Comparison of ENCODE assay signal across 7 mouse cellular contexts in the genomic region with DNA sequence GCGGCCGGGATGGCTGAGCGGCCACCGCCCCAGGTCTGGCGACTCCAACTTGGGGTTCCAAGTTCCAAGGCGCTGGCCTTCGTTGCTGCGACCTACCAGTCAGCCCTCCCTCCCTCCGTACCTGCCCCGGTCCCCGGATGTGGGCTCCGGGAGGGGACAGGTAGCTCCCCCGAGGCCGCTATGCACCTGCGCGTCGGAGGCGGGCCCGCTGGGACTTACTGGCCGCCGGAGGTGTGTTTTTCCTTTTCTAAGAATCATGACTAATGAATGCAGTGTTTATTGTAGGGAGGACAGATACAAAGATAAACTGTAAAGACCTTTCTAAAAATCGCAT. TPM values are rescaled to one million over a fixed set of nuclear protein-coding genes. Genes with fewer than 3 reads are reported as not detected.
A peak's percentile ranks its signal among the peaks of the same experiment; 100 is the strongest.
DNase-seq lines count a peak whose midpoint lies in the region; ATAC-seq and TF ChIP-seq lines count a peak whose summit lies in the region.

No protein-coding gene starts in this region.

- peak overlapping the region; percentile 73 for H3K4me2 ChIP-seq in hindbrain, embryonic 15.5 days
- H3K4me2 ChIP-seq in liver, embryonic 12.5 days = peak overlapping the region; percentile 85

- no peak overlapping the region for H3K9ac ChIP-seq in hindbrain, embryonic 15.5 days
- H3K9ac ChIP-seq in liver, embryonic 12.5 days = peak overlapping the region; percentile 52

- peak overlapping the region; percentile 48 for H3K4me3 ChIP-seq in hindbrain, embryonic 15.5 days
- peak overlapping the region; percentile 61 for H3K4me3 ChIP-seq in liver, embryonic 12.5 days
- H3K4me3 ChIP-seq in small intestine, adult 2 months (ENCODE audit: low read depth, low read length) = peak overlapping the region; percentile 84

- no peak overlapping the region for H3K27ac ChIP-seq in hindbrain, embryonic 15.5 days (replicated peaks)
- no peak overlapping the region for H3K27ac ChIP-seq in liver, embryonic 12.5 days
- peak overlapping the region; percentile 87 for H3K27ac ChIP-seq in small intestine, adult 2 months (ENCODE audit: insufficient read depth, low read depth, low read length)

- whole genome bisulfite sequencing in hindbrain, embryonic 15.5 days = 2% methylated on average over 22 of the region's 22 CpGs
- 10% methylated on average over 21 of the region's 22 CpGs for WGBS in liver, embryonic 12.5 days (ENCODE audit: insufficient replicate concordance)
- 2% methylated on average over 22 of the region's 22 CpGs for WGBS in small intestine, adult 2 months

- H3K4me1 ChIP-seq in hindbrain, embryonic 15.5 days (replicated peaks) = peaks cover 17% of the 10 kb centered on the region
- peaks cover 11% of the 10 kb centered on the region for H3K4me1 ChIP-seq in liver, embryonic 12.5 days
- peaks cover 4% of the 10 kb centered on the region; the same call in 1 of the 2 replicates for H3K4me1 ChIP-seq in small intestine, adult 2 months (ENCODE audit: control insufficient read depth, insufficient read depth, insufficient read length, low read length)

- peaks cover 42% of the 10 kb centered on the region for H3K27me3 ChIP-seq in hindbrain, embryonic 15.5 days
- H3K27me3 ChIP-seq in liver, embryonic 12.5 days (replicated peaks) = peaks cover 81% of the 10 kb centered on the region
- H3K27me3 ChIP-seq in small intestine, adult 2 months (ENCODE audit: control insufficient read depth, insufficient read depth, low read length) = no peaks in the 10 kb centered on the region

- no peak for ATAC-seq in hindbrain, embryonic 15.5 days (ENCODE audit: low FRiP score, low read depth)
- no peak for ATAC-seq in liver, embryonic 12.5 days

- no peak for TF ChIP-seq POLR2A in small intestine, adult 2 months (IDR thresholded peaks at IDR 0.05; ENCODE audit: low read depth, low read length)

- TF ChIP-seq CTCF in small intestine, adult 2 months (IDR thresholded peaks at IDR 0.05; ENCODE audit: extremely low read depth, insufficient read length, insufficient replicate concordance, low read depth, low read length) = no peak

- DNase-seq in CD4-positive helper T cell, adult 2 months (ENCODE audit: low read depth, low spot score) = peak; percentile 45
- peak; percentile 20 for DNase-seq in ES-CJ7 (ENCODE audit: low read depth, low spot score)
- DNase-seq in right cerebral cortex, postnatal 10 days (ENCODE audit: low spot score in 2 of 2) = no peak
- DNase-seq in adrenal gland, postnatal 25 days = no peak

- H3K36me3 ChIP-seq in hindbrain, embryonic 15.5 days = no peaks in the 10 kb centered on the region
- H3K36me3 ChIP-seq in liver, embryonic 12.5 days = no peaks in the 10 kb centered on the region
- peaks cover 36% of the 10 kb centered on the region for H3K36me3 ChIP-seq in small intestine, adult 2 months (ENCODE audit: control insufficient read depth, insufficient read depth, low read length)

- H3K9me3 ChIP-seq in hindbrain, embryonic 15.5 days = no peaks in the 10 kb centered on the region
- no peaks in the 10 kb centered on the region for H3K9me3 ChIP-seq in liver, embryonic 12.5 days (replicated peaks)

RNA-seq across cellular contexts. Expression of a gene that starts 1.2 kb away (rescaled TPM):
- polyA plus RNA-seq in hindbrain, embryonic 15.5 days (2015; fragmentation: Nextera tagmentation; extraction: Ambion mirVana) = 4.2 and 5.3 TPM in 2 replicates
- polyA plus RNA-seq in liver, embryonic 12.5 days (2016; fragmentation: Nextera tagmentation; extraction: Ambion mirVana) = 2.3 and 3.2 TPM in 2 replicates
- polyA plus RNA-seq in small intestine, adult 2 months (2012; rRNA removed) = 511 and 1,756 TPM in 2 replicates
- total RNA-seq in adrenal gland, postnatal 25 days (2021) = not detected in 2 replicates

RNA-seq across cellular contexts. Expression of a gene that starts 35.1 kb away (rescaled TPM):
- 60.1 and 62.0 TPM in 2 replicates for polyA plus RNA-seq in hindbrain, embryonic 15.5 days (2015; fragmentation: Nextera tagmentation; extraction: Ambion mirVana)
- polyA plus RNA-seq in liver, embryonic 12.5 days (2016; fragmentation: Nextera tagmentation; extraction: Ambion mirVana) = 52.5 and 54.9 TPM in 2 replicates
- 1.4 and 2.5 TPM in 2 replicates for polyA plus RNA-seq in small intestine, adult 2 months (2012; rRNA removed)
- 24.7 and 31.0 TPM in 2 replicates for total RNA-seq in adrenal gland, postnatal 25 days (2021)

Comparison
In these comparisons a context has a peak if more than half of its experiments do, and no peak if none do; other contexts are left out.
1. DNase-seq: peak in CD4-positive helper T cell, adult 2 months (single experiment) and ES-CJ7 (single experiment); none in right cerebral cortex, postnatal 10 days (0 of 2) and adrenal gland, postnatal 25 days (single experiment).
2. RNA of a gene that starts 1.2 kb away (polyA plus RNA-seq): 511 to 1,756 TPM in small intestine, adult 2 months; 4.2 to 5.3 TPM in hindbrain, embryonic 15.5 days and 2.3 to 3.2 TPM in liver, embryonic 12.5 days; every median in the first group is over 10 times any median in the second.
3. RNA of a gene that starts 35.1 kb away (polyA plus RNA-seq): 60.1 to 62.0 TPM in hindbrain, embryonic 15.5 days and 52.5 to 54.9 TPM in liver, embryonic 12.5 days; 1.4 to 2.5 TPM in small intestine, adult 2 months; every median in the first group is over 10 times any median in the second.
4. Peak in every context shown above with its lines, with median percentiles within 50 percentile points of each other: H3K4me3 ChIP-seq.